Mouse (Mus musculus): ENCODE measurements around the gene Syt13. TPM values are rescaled to one million over a fixed set of nuclear protein-coding genes. Genes with fewer than 3 reads are reported as not detected.

The Syt13 gene
- polyA plus RNA-seq, 1 experiment = 0.56 TPM

DNA sequence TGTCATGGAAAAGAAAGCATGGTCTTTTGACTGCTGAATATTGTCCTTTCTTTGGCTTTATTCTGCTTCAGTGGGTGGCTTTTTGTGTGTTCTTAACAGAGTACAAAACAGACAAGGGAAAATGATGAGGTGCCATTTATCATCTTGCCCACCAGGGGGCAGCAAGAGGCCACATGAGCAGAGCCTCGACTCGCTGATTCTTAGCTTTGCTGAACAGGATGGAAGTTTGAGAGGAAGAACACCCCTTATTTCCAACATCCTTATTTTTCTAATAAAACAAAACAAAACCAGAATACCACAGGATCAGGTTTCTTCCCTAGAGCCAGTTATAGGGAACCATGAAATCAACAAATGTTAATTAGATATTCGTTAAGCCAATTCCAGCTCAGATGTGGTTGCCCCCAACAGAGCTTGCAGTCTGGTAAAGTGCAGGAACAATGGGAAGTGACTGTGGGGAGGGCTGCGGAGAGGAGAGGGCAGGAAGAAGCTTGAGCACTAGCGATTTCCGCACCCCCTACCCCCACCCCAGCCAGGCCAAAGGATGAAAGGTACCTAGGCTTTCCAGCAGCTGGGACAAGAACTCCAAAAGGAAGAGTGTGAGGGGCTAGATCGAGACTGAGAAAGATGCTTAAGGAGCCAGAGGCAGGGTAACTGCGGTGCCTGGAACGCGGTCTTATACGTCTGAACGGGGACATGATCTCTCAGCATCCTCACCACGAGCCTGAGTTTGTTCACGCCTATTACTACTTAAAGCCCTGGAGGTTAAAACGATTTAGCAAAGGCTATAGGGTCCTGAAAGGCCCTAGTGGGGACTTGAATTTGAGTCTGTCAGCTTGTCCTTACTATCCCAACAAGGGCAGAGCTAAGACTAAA lies 31.6 kb upstream of the Syt13 start:
- Histone ChIP-seq H3K4me1 (ENCODE audit: control insufficient read depth, insufficient read depth, low read length) (peaks cover 6% of the 10 kb centered on the region), H3K27ac (ENCODE audit: control insufficient read depth, insufficient read depth, low read depth, low read length) (no peak overlapping the region), H3K4me3 (ENCODE audit: control insufficient read depth, low read depth, low read length) (no peak overlapping the region)

DNA sequence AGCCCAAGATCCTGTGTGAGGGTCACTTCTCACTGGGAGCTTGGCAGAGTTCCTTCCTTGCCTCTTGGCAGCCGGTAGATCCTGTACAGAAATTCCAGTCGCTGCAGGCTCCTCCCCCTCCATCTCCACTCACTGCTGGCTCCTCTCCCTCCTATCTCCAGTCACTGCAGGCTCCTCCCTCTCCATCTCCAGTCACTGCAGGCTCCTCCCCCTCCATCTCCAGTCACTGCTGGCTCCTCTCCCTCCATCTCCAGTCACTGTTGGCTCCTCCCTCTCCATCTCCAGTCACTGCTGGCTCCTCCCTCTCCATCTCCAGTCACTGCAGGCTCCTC lies 31.0 kb upstream of the Syt13 start:
- Histone ChIP-seq H3K36me3 (ENCODE audit: control insufficient read depth, insufficient read depth, low read length) (no peaks in the 10 kb centered on the region), H3K27ac (ENCODE audit: control insufficient read depth, insufficient read depth, low read depth, low read length) (no peak overlapping the region), H3K4me3 (ENCODE audit: control insufficient read depth, low read depth, low read length) (no peak overlapping the region), H3K27me3 (ENCODE audit: control insufficient read depth, insufficient read depth, low read length) (no peaks in the 10 kb centered on the region), H3K4me1 (ENCODE audit: control insufficient read depth, insufficient read depth, low read length) (peaks cover 6% of the 10 kb centered on the region)
- no peak for TF ChIP-seq CTCF (IDR thresholded peaks at IDR 0.05; ENCODE audit: control insufficient read depth, insufficient read depth, insufficient replicate concordance, low read depth, low read length)
- TF ChIP-seq POLR2A (IDR thresholded peaks at IDR 0.05; ENCODE audit: control insufficient read depth, low read depth, low read length) = no peak

More for the DNA sequence above, 31.6 kb upstream of the Syt13 start:
- Histone ChIP-seq H3K27me3 (ENCODE audit: control insufficient read depth, insufficient read depth, low read length) (no peaks in the 10 kb centered on the region), H3K36me3 (ENCODE audit: control insufficient read depth, insufficient read depth, low read length) (no peaks in the 10 kb centered on the region)
- TF ChIP-seq POLR2A (IDR thresholded peaks at IDR 0.05; ENCODE audit: control insufficient read depth, low read depth, low read length) (no peak), CTCF (IDR thresholded peaks at IDR 0.05; ENCODE audit: control insufficient read depth, insufficient read depth, insufficient replicate concordance, low read depth, low read length) (peak; percentile 89; the same call in 1 of the 2 replicates)

DNA sequence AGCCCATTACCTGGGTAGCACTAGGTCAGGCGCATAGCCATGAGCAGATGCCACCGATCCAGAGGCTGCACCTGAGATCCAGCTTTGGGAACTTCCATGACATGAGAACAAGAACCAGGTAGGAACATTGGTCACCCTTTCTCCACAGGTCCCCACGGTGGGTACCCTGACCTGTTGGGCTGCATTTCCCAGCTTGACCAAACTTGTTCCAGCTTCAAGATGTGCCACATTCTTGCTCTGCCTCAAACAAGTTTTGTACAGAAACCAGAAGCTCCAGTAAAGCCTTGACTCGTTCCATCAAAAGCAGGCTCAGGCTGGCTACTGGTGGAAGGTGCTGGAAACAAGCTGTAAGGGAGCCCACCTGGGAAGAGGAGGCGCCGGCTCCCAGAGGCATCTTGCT lies 29.9 kb upstream of the Syt13 start:
- Histone ChIP-seq H3K27ac (ENCODE audit: control insufficient read depth, insufficient read depth, low read depth, low read length) (no peak overlapping the region), H3K36me3 (ENCODE audit: control insufficient read depth, insufficient read depth, low read length) (no peaks in the 10 kb centered on the region), H3K27me3 (ENCODE audit: control insufficient read depth, insufficient read depth, low read length) (no peaks in the 10 kb centered on the region), H3K4me1 (ENCODE audit: control insufficient read depth, insufficient read depth, low read length) (peaks cover 6% of the 10 kb centered on the region), H3K4me3 (ENCODE audit: control insufficient read depth, low read depth, low read length) (no peak overlapping the region)
- TF ChIP-seq CTCF (IDR thresholded peaks at IDR 0.05; ENCODE audit: control insufficient read depth, insufficient read depth, insufficient replicate concordance, low read depth, low read length) = no peak
- no peak for TF ChIP-seq POLR2A (IDR thresholded peaks at IDR 0.05; ENCODE audit: control insufficient read depth, low read depth, low read length)

DNA sequence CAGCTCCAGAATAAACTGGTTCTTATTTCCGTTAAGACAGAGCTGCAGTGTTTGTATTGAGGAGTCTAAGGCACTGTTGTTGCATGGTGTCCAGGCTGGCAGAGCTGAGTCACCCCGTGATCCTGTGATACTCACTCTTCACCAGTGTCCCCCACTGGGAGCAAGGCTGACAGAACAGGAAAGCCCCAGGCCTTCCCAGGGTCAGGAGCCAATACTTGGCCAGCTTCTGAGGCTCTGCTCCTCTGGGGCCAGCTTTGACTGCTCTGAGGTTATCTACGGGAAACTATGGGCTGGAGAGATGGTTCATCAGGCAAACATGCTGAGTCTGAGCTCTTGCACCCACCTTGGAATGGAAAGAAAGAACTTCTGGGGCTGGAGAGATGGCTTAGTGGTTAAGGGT lies 28.0 kb upstream of the Syt13 start:
- H3K4me3 ChIP-seq (ENCODE audit: control insufficient read depth, low read depth, low read length) = no peak overlapping the region
- no peaks in the 10 kb centered on the region for H3K36me3 ChIP-seq (ENCODE audit: control insufficient read depth, insufficient read depth, low read length)
- no peak overlapping the region for H3K27ac ChIP-seq (ENCODE audit: control insufficient read depth, insufficient read depth, low read depth, low read length)
- TF ChIP-seq POLR2A (IDR thresholded peaks at IDR 0.05; ENCODE audit: control insufficient read depth, low read depth, low read length) (no peak), CTCF (IDR thresholded peaks at IDR 0.05; ENCODE audit: control insufficient read depth, insufficient read depth, insufficient replicate concordance, low read depth, low read length) (no peak)
- peaks cover 6% of the 10 kb centered on the region for H3K4me1 ChIP-seq (ENCODE audit: control insufficient read depth, insufficient read depth, low read length)
- H3K27me3 ChIP-seq (ENCODE audit: control insufficient read depth, insufficient read depth, low read length) = no peaks in the 10 kb centered on the region

DNA sequence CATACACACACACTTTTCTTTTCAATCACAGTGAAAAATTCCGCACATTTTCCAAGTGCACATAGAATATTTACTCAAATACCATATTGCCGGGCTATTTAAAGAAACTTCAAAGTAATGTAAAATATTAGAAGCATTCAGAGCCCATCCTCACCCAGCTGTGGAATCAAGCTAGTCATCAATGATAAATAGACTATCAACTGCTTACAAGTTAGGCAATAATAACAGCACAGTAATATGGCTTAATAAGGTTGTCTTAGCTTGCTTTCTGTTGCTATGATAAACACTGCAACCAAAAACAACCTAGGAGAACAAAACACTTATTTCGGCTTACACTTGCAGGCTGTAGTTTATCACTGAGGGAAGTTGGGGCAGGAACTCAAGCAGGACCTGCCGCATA lies 22.4 kb upstream of the Syt13 start:
- Histone ChIP-seq H3K27ac (ENCODE audit: control insufficient read depth, insufficient read depth, low read depth, low read length) (no peak overlapping the region), H3K27me3 (ENCODE audit: control insufficient read depth, insufficient read depth, low read length) (no peaks in the 10 kb centered on the region), H3K4me3 (ENCODE audit: control insufficient read depth, low read depth, low read length) (no peak overlapping the region), H3K4me1 (ENCODE audit: control insufficient read depth, insufficient read depth, low read length) (no peaks in the 10 kb centered on the region), H3K36me3 (ENCODE audit: control insufficient read depth, insufficient read depth, low read length) (no peaks in the 10 kb centered on the region)
- no peak for TF ChIP-seq CTCF (IDR thresholded peaks at IDR 0.05; ENCODE audit: control insufficient read depth, insufficient read depth, insufficient replicate concordance, low read depth, low read length)
- no peak for TF ChIP-seq POLR2A (IDR thresholded peaks at IDR 0.05; ENCODE audit: control insufficient read depth, low read depth, low read length)

DNA sequence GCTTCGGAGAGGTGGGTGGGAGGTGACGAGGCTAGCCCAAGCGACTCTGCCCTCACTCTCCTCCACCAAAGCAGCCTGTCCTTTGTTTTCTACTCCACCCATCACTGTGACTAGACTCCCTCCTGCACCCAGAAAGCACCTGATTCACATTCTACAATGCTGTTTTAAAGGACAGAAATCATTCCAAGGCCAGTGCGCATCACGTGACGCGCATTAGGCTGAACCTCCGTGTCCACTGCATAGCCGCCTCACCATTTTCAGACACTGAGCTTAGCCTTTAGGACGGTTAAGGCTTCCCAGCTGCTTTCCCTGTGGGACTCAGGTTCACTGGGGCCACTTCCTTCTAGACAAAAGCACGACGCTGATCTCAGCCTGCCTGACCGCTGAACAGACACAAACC lies 11.2 kb upstream of the Syt13 start:
- peaks cover 2% of the 10 kb centered on the region; the same call in 1 of the 2 replicates for H3K4me1 ChIP-seq (ENCODE audit: control insufficient read depth, insufficient read depth, low read length)
- H3K27ac ChIP-seq (ENCODE audit: control insufficient read depth, insufficient read depth, low read depth, low read length) = no peak overlapping the region
- H3K27me3 ChIP-seq (ENCODE audit: control insufficient read depth, insufficient read depth, low read length) = no peaks in the 10 kb centered on the region
- H3K36me3 ChIP-seq (ENCODE audit: control insufficient read depth, insufficient read depth, low read length) = no peaks in the 10 kb centered on the region
- no peak overlapping the region for H3K4me3 ChIP-seq (ENCODE audit: control insufficient read depth, low read depth, low read length)
- no peak for TF ChIP-seq POLR2A (IDR thresholded peaks at IDR 0.05; ENCODE audit: control insufficient read depth, low read depth, low read length)
- no peak for TF ChIP-seq CTCF (IDR thresholded peaks at IDR 0.05; ENCODE audit: control insufficient read depth, insufficient read depth, insufficient replicate concordance, low read depth, low read length)

DNA sequence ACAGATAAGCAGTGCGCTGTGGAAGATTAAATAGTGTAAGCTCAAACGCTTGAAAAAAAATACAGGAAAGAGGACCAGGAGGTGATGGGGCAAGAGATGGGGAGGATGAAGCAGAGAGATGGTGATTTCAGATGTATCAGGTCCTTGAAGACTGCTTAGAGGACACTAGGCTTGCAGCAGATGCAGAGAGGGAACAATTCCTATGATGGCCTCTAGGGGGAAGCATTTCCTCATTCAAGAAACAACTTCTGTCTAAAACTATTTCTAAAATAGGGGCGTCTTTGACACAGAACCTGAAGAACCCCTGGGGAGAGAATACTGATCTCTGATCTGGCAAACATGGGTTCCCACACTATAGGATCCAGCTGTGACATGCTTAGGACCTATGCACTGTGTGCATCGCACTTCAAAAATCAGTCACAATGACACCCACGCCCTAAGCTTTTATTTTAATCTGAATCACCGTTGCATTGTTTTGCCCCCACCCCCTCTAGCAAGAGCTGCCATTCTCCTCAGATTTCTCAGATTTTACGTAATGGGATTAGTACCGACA lies 10.5 kb upstream of the Syt13 start:
- TF ChIP-seq POLR2A (IDR thresholded peaks at IDR 0.05; ENCODE audit: control insufficient read depth, low read depth, low read length) (no peak), CTCF (IDR thresholded peaks at IDR 0.05; ENCODE audit: control insufficient read depth, insufficient read depth, insufficient replicate concordance, low read depth, low read length) (peak; percentile 13; the same call in 1 of the 2 replicates)
- Histone ChIP-seq H3K4me3 (ENCODE audit: control insufficient read depth, low read depth, low read length) (no peak overlapping the region), H3K27me3 (ENCODE audit: control insufficient read depth, insufficient read depth, low read length) (no peaks in the 10 kb centered on the region), H3K4me1 (ENCODE audit: control insufficient read depth, insufficient read depth, low read length) (peaks cover 2% of the 10 kb centered on the region; the same call in 1 of the 2 replicates), H3K27ac (ENCODE audit: control insufficient read depth, insufficient read depth, low read depth, low read length) (no peak overlapping the region), H3K36me3 (ENCODE audit: control insufficient read depth, insufficient read depth, low read length) (no peaks in the 10 kb centered on the region)

Measured in testis, adult 2 months (tissue).